Mouse (Mus musculus): Measurements from ENCODE around the gene Fam198a. TPM values are rescaled to one million over a fixed set of nuclear protein-coding genes. Genes with fewer than 3 reads are reported as not detected.
A peak's percentile ranks its signal among the peaks of the same experiment; 100 is the strongest.
"Not testable (repeated sequence)": the region's sequence is repeated elsewhere in the genome, so short reads cannot be mapped to it uniquely, and the experiment has no call there.

Fam198a gene
- polyA plus RNA-seq, 1 experiment: not detected

GRCm38 (mm10) chr9:122010751-122011150 lies 60.0 kb downstream of the Fam198a start:
- Histone ChIP-seq H3K4me3 (replicated peaks; ENCODE audit: control insufficient read depth, low read depth, low read length) (no peak overlapping the region), H3K27ac (ENCODE audit: control insufficient read depth, insufficient read depth, low read depth, low read length, poor library complexity) (no peak overlapping the region), H3K4me1 (ENCODE audit: control insufficient read depth, insufficient read depth, low read length) (no peaks in the 10 kb centered on the region)
- WGBS: 83% methylated on average over 2 of the region's 2 CpGs
- no peak for TF ChIP-seq POLR2A (IDR thresholded peaks at IDR 0.05; ENCODE audit: borderline replicate concordance, control insufficient read depth, low read depth, low read length)
- no peak for TF ChIP-seq CTCF (IDR thresholded peaks at IDR 0.05; ENCODE audit: control insufficient read depth, insufficient read depth, low read length)

- WGBS: 70% methylated on average over 2 of the region's 2 CpGs
- Histone ChIP-seq H3K4me3 (replicated peaks; ENCODE audit: control insufficient read depth, low read depth, low read length) (no peak overlapping the region), H3K27ac (ENCODE audit: control insufficient read depth, insufficient read depth, low read depth, low read length, poor library complexity) (no peak overlapping the region), H3K4me1 (ENCODE audit: control insufficient read depth, insufficient read depth, low read length) (no peaks in the 10 kb centered on the region)
- TF ChIP-seq POLR2A (IDR thresholded peaks at IDR 0.05; ENCODE audit: borderline replicate concordance, control insufficient read depth, low read depth, low read length) (no peak), CTCF (IDR thresholded peaks at IDR 0.05; ENCODE audit: control insufficient read depth, insufficient read depth, low read length) (no peak)
These were observed 62.0 kb downstream of the Fam198a start for GRCm38 (mm10) chr9:122012816-122013215.

GRCm38 (mm10) chr9:122013629-122014028 lies 62.8 kb downstream of the Fam198a start:
- no peak overlapping the region for H3K4me3 ChIP-seq (replicated peaks; ENCODE audit: control insufficient read depth, low read depth, low read length)
- TF ChIP-seq POLR2A (IDR thresholded peaks at IDR 0.05; ENCODE audit: borderline replicate concordance, control insufficient read depth, low read depth, low read length) (no peak), CTCF (IDR thresholded peaks at IDR 0.05; ENCODE audit: control insufficient read depth, insufficient read depth, low read length) (no peak)
- 46% methylated on average over 4 of the region's 4 CpGs for WGBS

GRCm38 (mm10) chr9:122014241-122014667 lies 63.5 kb downstream of the Fam198a start:
- no peak for TF ChIP-seq POLR2A (IDR thresholded peaks at IDR 0.05; ENCODE audit: borderline replicate concordance, control insufficient read depth, low read depth, low read length)
- TF ChIP-seq CTCF (IDR thresholded peaks at IDR 0.05; ENCODE audit: control insufficient read depth, insufficient read depth, low read length): peak; percentile 82
- no peak overlapping the region for H3K4me3 ChIP-seq (replicated peaks; ENCODE audit: control insufficient read depth, low read depth, low read length)
- 2% methylated on average over 10 of the region's 10 CpGs for WGBS
- H3K4me1 ChIP-seq (ENCODE audit: control insufficient read depth, insufficient read depth, low read length): no peaks in the 10 kb centered on the region
- no peak overlapping the region for H3K27ac ChIP-seq (ENCODE audit: control insufficient read depth, insufficient read depth, low read depth, low read length, poor library complexity)

More at GRCm38 (mm10) chr9:122013629-122014028, 62.8 kb downstream of the Fam198a start:
- H3K27ac ChIP-seq (ENCODE audit: control insufficient read depth, insufficient read depth, low read depth, low read length, poor library complexity): no peak overlapping the region
- H3K4me1 ChIP-seq (ENCODE audit: control insufficient read depth, insufficient read depth, low read length): no peaks in the 10 kb centered on the region

- TF ChIP-seq CTCF (IDR thresholded peaks at IDR 0.05; ENCODE audit: control insufficient read depth, insufficient read depth, low read length) (no peak), POLR2A (IDR thresholded peaks at IDR 0.05; ENCODE audit: borderline replicate concordance, control insufficient read depth, low read depth, low read length) (no peak)
- Histone ChIP-seq H3K27ac (ENCODE audit: control insufficient read depth, insufficient read depth, low read depth, low read length, poor library complexity) (no peak overlapping the region), H3K4me3 (replicated peaks; ENCODE audit: control insufficient read depth, low read depth, low read length) (no peak overlapping the region), H3K4me1 (ENCODE audit: control insufficient read depth, insufficient read depth, low read length) (no peaks in the 10 kb centered on the region)
- WGBS: 81% methylated on average over 5 of the region's 5 CpGs
These were observed 67.3 kb downstream of the Fam198a start for GRCm38 (mm10) chr9:122018079-122018478.

- no peak for TF ChIP-seq POLR2A (IDR thresholded peaks at IDR 0.05; ENCODE audit: borderline replicate concordance, control insufficient read depth, low read depth, low read length)
- no peak for TF ChIP-seq CTCF (IDR thresholded peaks at IDR 0.05; ENCODE audit: control insufficient read depth, insufficient read depth, low read length)
- Histone ChIP-seq H3K4me1 (ENCODE audit: control insufficient read depth, insufficient read depth, low read length) (no peaks in the 10 kb centered on the region), H3K27ac (ENCODE audit: control insufficient read depth, insufficient read depth, low read depth, low read length, poor library complexity) (no peak overlapping the region), H3K4me3 (replicated peaks; ENCODE audit: control insufficient read depth, low read depth, low read length) (no peak overlapping the region)
- 27% methylated on average over 8 of the region's 8 CpGs for WGBS
These were observed 68.1 kb downstream of the Fam198a start for GRCm38 (mm10) chr9:122018782-122019395.

GRCm38 (mm10) chr9:122020321-122020720 lies 69.5 kb downstream of the Fam198a start:
- no peak overlapping the region for H3K4me3 ChIP-seq (replicated peaks; ENCODE audit: control insufficient read depth, low read depth, low read length)
- H3K4me1 ChIP-seq (ENCODE audit: control insufficient read depth, insufficient read depth, low read length): no peaks in the 10 kb centered on the region
- 70% methylated on average over 4 of the region's 4 CpGs for WGBS
- no peak overlapping the region for H3K27ac ChIP-seq (ENCODE audit: control insufficient read depth, insufficient read depth, low read depth, low read length, poor library complexity)
- TF ChIP-seq CTCF (IDR thresholded peaks at IDR 0.05; ENCODE audit: control insufficient read depth, insufficient read depth, low read length) (no peak), POLR2A (IDR thresholded peaks at IDR 0.05; ENCODE audit: borderline replicate concordance, control insufficient read depth, low read depth, low read length) (no peak)

GRCm38 (mm10) chr9:122021171-122021570 lies 70.4 kb downstream of the Fam198a start:
- not testable (repeated sequence) for H3K4me3 ChIP-seq (replicated peaks; ENCODE audit: control insufficient read depth, low read depth, low read length); H3K27ac ChIP-seq (ENCODE audit: control insufficient read depth, insufficient read depth, low read depth, low read length, poor library complexity); H3K4me1 ChIP-seq (ENCODE audit: control insufficient read depth, insufficient read depth, low read length)
- WGBS: 67% methylated on average over 4 of the region's 4 CpGs

- H3K4me3 ChIP-seq (replicated peaks; ENCODE audit: control insufficient read depth, low read depth, low read length): no peak overlapping the region
- TF ChIP-seq CTCF (IDR thresholded peaks at IDR 0.05; ENCODE audit: control insufficient read depth, insufficient read depth, low read length) (no peak), POLR2A (IDR thresholded peaks at IDR 0.05; ENCODE audit: borderline replicate concordance, control insufficient read depth, low read depth, low read length) (no peak)
- WGBS: 86% methylated on average over 5 of the region's 5 CpGs
- H3K27ac ChIP-seq (ENCODE audit: control insufficient read depth, insufficient read depth, low read depth, low read length, poor library complexity): no peak overlapping the region
- H3K4me1 ChIP-seq (ENCODE audit: control insufficient read depth, insufficient read depth, low read length): no peaks in the 10 kb centered on the region
These were observed 70.8 kb downstream of the Fam198a start for GRCm38 (mm10) chr9:122021581-122021980.
